Mouse (Mus musculus): ENCODE measurements at regions not wholly inside any gene's neighbourhood (a gene's known extent, or its start where the extent isn't known, plus 50 kb on each side); places are given as distances from the start of the nearest gene placed in this dataset.

GRCm38 (mm10) chr3:119915984-119916865 lies 132.0 kb upstream of the Ptbp2 start:
- no peaks in the 10 kb centered on the region for H3K36me3 ChIP-seq (ENCODE audit: control insufficient read depth, insufficient read depth, low read length)

GRCm38 (mm10) chr3:119911532-119911931 lies 127.3 kb upstream of the Ptbp2 start:
- H3K27me3 ChIP-seq (ENCODE audit: control insufficient read depth, insufficient read depth, low read length): no peaks in the 10 kb centered on the region
- peak; percentile 72; the same call in 1 of the 2 replicates for ATAC-seq (ENCODE audit: low FRiP score, low TSS enrichment)
- H3K4me2 ChIP-seq (replicated peaks; ENCODE audit: low read depth, low read length): no peak overlapping the region
- H3K27ac ChIP-seq (ENCODE audit: low read depth, low read length): no peak overlapping the region
- H3K9me3 ChIP-seq (ENCODE audit: control insufficient read depth, low read length): no peaks in the 10 kb centered on the region
- no peak overlapping the region for H3K9ac ChIP-seq (ENCODE audit: low read depth, low read length)
- H3K4me1 ChIP-seq (ENCODE audit: control insufficient read depth, insufficient read depth, low read length): no peaks in the 10 kb centered on the region
- WGBS: 35% methylated on average over 8 of the region's 8 CpGs
- H3K36me3 ChIP-seq (ENCODE audit: control insufficient read depth, insufficient read depth, low read length): no peaks in the 10 kb centered on the region
- no peak overlapping the region for H3K4me3 ChIP-seq (ENCODE audit: low read length)

More at GRCm38 (mm10) chr3:119915984-119916865, 132.0 kb upstream of the Ptbp2 start:
- no peak overlapping the region for H3K27ac ChIP-seq (ENCODE audit: low read depth, low read length)
- no peaks in the 10 kb centered on the region for H3K4me1 ChIP-seq (ENCODE audit: control insufficient read depth, insufficient read depth, low read length)
- no peak overlapping the region for H3K4me3 ChIP-seq (ENCODE audit: low read length)
- WGBS: 45% methylated on average over 4 of the region's 4 CpGs
- no peak for ATAC-seq (ENCODE audit: low FRiP score, low TSS enrichment)
- H3K4me2 ChIP-seq (replicated peaks; ENCODE audit: low read depth, low read length): no peak overlapping the region
- H3K27me3 ChIP-seq (ENCODE audit: control insufficient read depth, insufficient read depth, low read length): no peaks in the 10 kb centered on the region
- H3K9ac ChIP-seq (ENCODE audit: low read depth, low read length): no peak overlapping the region
- H3K9me3 ChIP-seq (ENCODE audit: control insufficient read depth, low read length): no peaks in the 10 kb centered on the region

GRCm38 (mm10) chr3:119904244-119904643 lies 120.0 kb upstream of the Ptbp2 start:
- no peaks in the 10 kb centered on the region for H3K9me3 ChIP-seq (ENCODE audit: control insufficient read depth, low read length)
- H3K9ac ChIP-seq (ENCODE audit: low read depth, low read length): no peak overlapping the region
- no peak overlapping the region for H3K4me2 ChIP-seq (replicated peaks; ENCODE audit: low read depth, low read length)
- no peaks in the 10 kb centered on the region for H3K36me3 ChIP-seq (ENCODE audit: control insufficient read depth, insufficient read depth, low read length)
- ATAC-seq (ENCODE audit: low FRiP score, low TSS enrichment): peak; percentile 60; the same call in 1 of the 2 replicates
- no peaks in the 10 kb centered on the region for H3K27me3 ChIP-seq (ENCODE audit: control insufficient read depth, insufficient read depth, low read length)
- WGBS: 27% methylated on average over 3 of the region's 3 CpGs
- no peaks in the 10 kb centered on the region for H3K4me1 ChIP-seq (ENCODE audit: control insufficient read depth, insufficient read depth, low read length)
- no peak overlapping the region for H3K27ac ChIP-seq (ENCODE audit: low read depth, low read length)
- H3K4me3 ChIP-seq (ENCODE audit: low read length): no peak overlapping the region

- H3K27ac ChIP-seq (ENCODE audit: low read depth, low read length): no peak overlapping the region
- no peak overlapping the region for H3K9ac ChIP-seq (ENCODE audit: low read depth, low read length)
- no peaks in the 10 kb centered on the region for H3K27me3 ChIP-seq (ENCODE audit: control insufficient read depth, insufficient read depth, low read length)
- H3K9me3 ChIP-seq (ENCODE audit: control insufficient read depth, low read length): no peaks in the 10 kb centered on the region
- 87% methylated on average over 3 of the region's 3 CpGs for WGBS
- H3K4me2 ChIP-seq (replicated peaks; ENCODE audit: low read depth, low read length): no peak overlapping the region
- no peak for ATAC-seq (ENCODE audit: low FRiP score, low TSS enrichment)
- no peak overlapping the region for H3K4me3 ChIP-seq (ENCODE audit: low read length)
- H3K4me1 ChIP-seq (ENCODE audit: control insufficient read depth, insufficient read depth, low read length): 0 out of 2 replicates have a peak, but pooled peaks cover 3% of the 10 kb centered on the region
- H3K36me3 ChIP-seq (ENCODE audit: control insufficient read depth, insufficient read depth, low read length): no peaks in the 10 kb centered on the region
Measured at GRCm38 (mm10) chr3:119895141-119895540, 110.9 kb upstream of the Ptbp2 start.

- 0 out of 2 replicates have a peak, but pooled peaks have one; percentile 40 for ATAC-seq (ENCODE audit: low FRiP score, low TSS enrichment)
- H3K4me3 ChIP-seq (ENCODE audit: low read length): 0 out of 2 replicates have a peak overlapping the region, but pooled peaks have one; percentile 30
Measured at GRCm38 (mm10) chr3:119894035-119894434, 109.8 kb upstream of the Ptbp2 start.

GRCm38 (mm10) chr3:119893165-119893910 lies 109.1 kb upstream of the Ptbp2 start:
- Histone ChIP-seq H3K27me3 (ENCODE audit: control insufficient read depth, insufficient read depth, low read length) (no peaks in the 10 kb centered on the region), H3K9me3 (ENCODE audit: control insufficient read depth, low read length) (no peaks in the 10 kb centered on the region), H3K27ac (ENCODE audit: low read depth, low read length) (no peak overlapping the region), H3K4me1 (ENCODE audit: control insufficient read depth, insufficient read depth, low read length) (0 out of 2 replicates have a peak, but pooled peaks cover 3% of the 10 kb centered on the region), H3K36me3 (ENCODE audit: control insufficient read depth, insufficient read depth, low read length) (no peaks in the 10 kb centered on the region), H3K9ac (ENCODE audit: low read depth, low read length) (peak overlapping the region; percentile 34), H3K4me3 (ENCODE audit: low read length) (peak overlapping the region; percentile 30), H3K4me2 (replicated peaks; ENCODE audit: low read depth, low read length) (peak overlapping the region; percentile 48)
- 11% methylated on average over 20 of the region's 20 CpGs for WGBS
- peak; percentile 40; the same call in 1 of the 2 replicates for ATAC-seq (ENCODE audit: low FRiP score, low TSS enrichment)

More at GRCm38 (mm10) chr3:119894035-119894434, 109.8 kb upstream of the Ptbp2 start:
- no peak overlapping the region for H3K27ac ChIP-seq (ENCODE audit: low read depth, low read length)
- H3K36me3 ChIP-seq (ENCODE audit: control insufficient read depth, insufficient read depth, low read length): no peaks in the 10 kb centered on the region
- H3K4me2 ChIP-seq (replicated peaks; ENCODE audit: low read depth, low read length): peak overlapping the region; percentile 48
- 38% methylated on average over 10 of the region's 10 CpGs for WGBS
- H3K9me3 ChIP-seq (ENCODE audit: control insufficient read depth, low read length): no peaks in the 10 kb centered on the region
- H3K27me3 ChIP-seq (ENCODE audit: control insufficient read depth, insufficient read depth, low read length): no peaks in the 10 kb centered on the region
- no peak overlapping the region for H3K9ac ChIP-seq (ENCODE audit: low read depth, low read length)
- 0 out of 2 replicates have a peak, but pooled peaks cover 3% of the 10 kb centered on the region for H3K4me1 ChIP-seq (ENCODE audit: control insufficient read depth, insufficient read depth, low read length)

GRCm38 (mm10) chr3:119892533-119893164 lies 108.4 kb upstream of the Ptbp2 start:
- no peak overlapping the region for H3K4me3 ChIP-seq (ENCODE audit: low read length)
- WGBS: 81% methylated on average over 9 of the region's 9 CpGs
- H3K9me3 ChIP-seq (ENCODE audit: control insufficient read depth, low read length): no peaks in the 10 kb centered on the region
- no peak overlapping the region for H3K9ac ChIP-seq (ENCODE audit: low read depth, low read length)
- no peak overlapping the region for H3K4me2 ChIP-seq (replicated peaks; ENCODE audit: low read depth, low read length)
- no peak overlapping the region for H3K27ac ChIP-seq (ENCODE audit: low read depth, low read length)
- 0 out of 2 replicates have a peak, but pooled peaks cover 3% of the 10 kb centered on the region for H3K4me1 ChIP-seq (ENCODE audit: control insufficient read depth, insufficient read depth, low read length)
- ATAC-seq (ENCODE audit: low FRiP score, low TSS enrichment): no peak
- no peaks in the 10 kb centered on the region for H3K36me3 ChIP-seq (ENCODE audit: control insufficient read depth, insufficient read depth, low read length)
- H3K27me3 ChIP-seq (ENCODE audit: control insufficient read depth, insufficient read depth, low read length): no peaks in the 10 kb centered on the region

GRCm38 (mm10) chr3:119890911-119891310 lies 106.6 kb upstream of the Ptbp2 start:
- Histone ChIP-seq H3K9me3 (ENCODE audit: control insufficient read depth, low read length) (no peaks in the 10 kb centered on the region), H3K27ac (ENCODE audit: low read depth, low read length) (no peak overlapping the region), H3K4me1 (ENCODE audit: control insufficient read depth, insufficient read depth, low read length) (0 out of 2 replicates have a peak, but pooled peaks cover 3% of the 10 kb centered on the region), H3K9ac (ENCODE audit: low read depth, low read length) (no peak overlapping the region), H3K4me3 (ENCODE audit: low read length) (no peak overlapping the region), H3K4me2 (replicated peaks; ENCODE audit: low read depth, low read length) (no peak overlapping the region), H3K36me3 (ENCODE audit: control insufficient read depth, insufficient read depth, low read length) (no peaks in the 10 kb centered on the region), H3K27me3 (ENCODE audit: control insufficient read depth, insufficient read depth, low read length) (no peaks in the 10 kb centered on the region)
- 72% methylated on average over 4 of the region's 4 CpGs for WGBS
- ATAC-seq (ENCODE audit: low FRiP score, low TSS enrichment): 0 out of 2 replicates have a peak, but pooled peaks have one; percentile 16

Data from kidney, embryonic 14.5 days (tissue).